Mouse (Mus musculus): ENCODE measurements around the gene Dnajc8. TPM values are rescaled to one million over a fixed set of nuclear protein-coding genes. Genes with fewer than 3 reads are reported as not detected.
"Not testable (repeated sequence)": the region's sequence is repeated elsewhere in the genome, so short reads cannot be mapped to it uniquely, and the experiment has no call there.

Dnajc8 gene
- polyA plus RNA-seq, 1 experiment from 2014 or later = 158 TPM

DNA sequence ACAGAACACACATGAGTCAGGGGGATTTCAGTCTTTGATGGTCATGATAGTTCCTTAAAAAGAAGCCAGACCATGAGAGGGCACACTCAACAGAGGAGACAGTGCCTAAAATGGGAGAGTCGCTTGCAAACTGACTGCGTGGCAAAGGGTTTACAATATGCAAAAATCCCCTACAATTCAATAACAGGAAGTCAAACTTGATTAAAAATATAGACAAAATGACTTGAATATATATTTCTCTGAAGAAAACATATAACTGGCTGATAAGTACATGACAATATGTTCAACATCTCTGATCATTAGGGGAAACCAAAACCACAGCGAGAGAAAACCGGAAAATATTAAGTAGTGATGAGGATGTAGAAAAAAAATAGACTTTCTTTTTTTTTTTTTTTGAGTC, 50.9 kb downstream of the Dnajc8 start:
- Histone ChIP-seq H3K27ac (replicated peaks) (no peak overlapping the region), H3K9me3 (no peaks in the 10 kb centered on the region; the same call in 1 of the 2 replicates), H3K27me3 (no peaks in the 10 kb centered on the region), H3K4me3 (no peak overlapping the region), H3K36me3 (no peaks in the 10 kb centered on the region), H3K9ac (no peak overlapping the region), H3K4me1 (replicated peaks) (no peaks in the 10 kb centered on the region), H3K4me2 (no peak overlapping the region)
- 95% methylated on average over 4 of the region's 4 CpGs for WGBS
- no peak for ATAC-seq (ENCODE audit: low read depth)

DNA sequence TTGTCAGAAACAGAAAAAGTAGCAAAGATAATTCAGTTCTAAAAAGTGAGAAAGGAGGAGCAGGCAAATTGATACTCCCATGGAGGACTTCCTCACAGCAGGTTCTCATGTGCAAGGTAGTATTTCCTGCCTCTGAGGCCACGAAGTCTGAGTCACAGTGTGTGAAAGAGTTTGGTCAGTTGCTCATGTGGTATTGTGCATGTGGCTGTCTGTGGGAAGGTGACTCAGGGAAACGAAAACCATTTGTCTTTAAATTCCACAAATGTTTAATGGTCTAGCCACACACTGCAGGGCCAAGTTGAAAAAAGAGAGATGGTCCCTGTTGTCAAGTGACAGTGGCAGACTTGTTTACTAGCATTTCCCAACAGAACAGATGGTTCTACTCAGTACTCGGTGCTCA, 53.2 kb downstream of the Dnajc8 start:
- Histone ChIP-seq H3K27me3 (no peaks in the 10 kb centered on the region), H3K4me2 (no peak overlapping the region), H3K9me3 (no peaks in the 10 kb centered on the region; the same call in 1 of the 2 replicates), H3K4me3 (no peak overlapping the region), H3K9ac (no peak overlapping the region), H3K36me3 (no peaks in the 10 kb centered on the region), H3K4me1 (replicated peaks) (no peaks in the 10 kb centered on the region), H3K27ac (replicated peaks) (no peak overlapping the region)
- WGBS = 79% methylated on average over 3 of the region's 3 CpGs
- ATAC-seq (ENCODE audit: low read depth) = no peak

DNA sequence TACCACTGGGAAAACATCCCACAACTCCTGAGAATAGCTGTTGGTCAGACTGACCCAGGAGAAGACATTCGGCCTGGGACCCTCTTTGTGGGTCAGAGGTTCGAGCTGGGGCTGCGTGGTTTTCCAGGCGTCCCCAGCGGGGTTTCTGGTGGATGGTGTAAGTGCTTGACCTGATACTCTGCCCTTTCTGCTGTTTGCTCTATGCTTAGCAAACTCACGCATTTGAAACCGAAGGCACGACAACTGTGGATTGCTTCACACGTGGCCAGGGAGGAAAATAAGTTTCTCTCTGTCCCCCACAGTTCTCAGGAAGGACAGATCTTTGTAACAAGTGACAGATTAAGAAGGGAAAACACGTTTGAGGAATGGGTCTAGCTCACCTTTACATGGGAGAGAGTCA, 55.3 kb downstream of the Dnajc8 start:
- Histone ChIP-seq H3K4me2 (no peak overlapping the region), H3K36me3 (no peaks in the 10 kb centered on the region), H3K9me3 (no peaks in the 10 kb centered on the region; the same call in 1 of the 2 replicates), H3K4me3 (no peak overlapping the region), H3K27ac (replicated peaks) (no peak overlapping the region), H3K9ac (no peak overlapping the region), H3K4me1 (replicated peaks) (no peaks in the 10 kb centered on the region), H3K27me3 (no peaks in the 10 kb centered on the region)
- no peak for ATAC-seq (ENCODE audit: low read depth)
- WGBS = 87% methylated on average over 10 of the region's 10 CpGs

DNA sequence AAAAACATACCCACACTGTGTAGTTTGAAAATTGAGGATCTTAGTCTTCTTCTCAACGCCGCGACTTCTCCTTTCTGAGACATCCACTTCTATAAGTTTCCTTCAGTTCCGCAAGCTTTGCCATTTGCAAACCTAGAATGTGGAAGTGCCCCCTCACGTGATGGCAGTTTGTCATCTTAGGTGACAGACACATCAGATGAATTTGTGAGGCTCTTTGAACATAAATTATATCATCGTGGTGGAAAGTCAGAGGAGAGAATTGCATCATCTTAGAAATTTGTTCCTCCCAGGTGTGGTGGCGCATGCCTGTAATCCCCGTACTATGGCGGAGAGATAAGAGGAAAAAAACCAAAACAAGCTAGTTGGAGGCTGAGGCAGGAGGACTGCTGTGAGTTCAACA, 57.6 kb downstream of the Dnajc8 start:
- H3K36me3 ChIP-seq = no peaks in the 10 kb centered on the region
- no peaks in the 10 kb centered on the region; the same call in 1 of the 2 replicates for H3K9me3 ChIP-seq
- 93% methylated on average over 9 of the region's 9 CpGs for WGBS
- no peaks in the 10 kb centered on the region for H3K27me3 ChIP-seq
- H3K4me1 ChIP-seq (replicated peaks) = no peaks in the 10 kb centered on the region
- H3K9ac ChIP-seq = no peak overlapping the region
- H3K4me2 ChIP-seq = no peak overlapping the region
- ATAC-seq (ENCODE audit: low read depth) = no peak
- H3K4me3 ChIP-seq = no peak overlapping the region
- H3K27ac ChIP-seq (replicated peaks) = no peak overlapping the region

DNA sequence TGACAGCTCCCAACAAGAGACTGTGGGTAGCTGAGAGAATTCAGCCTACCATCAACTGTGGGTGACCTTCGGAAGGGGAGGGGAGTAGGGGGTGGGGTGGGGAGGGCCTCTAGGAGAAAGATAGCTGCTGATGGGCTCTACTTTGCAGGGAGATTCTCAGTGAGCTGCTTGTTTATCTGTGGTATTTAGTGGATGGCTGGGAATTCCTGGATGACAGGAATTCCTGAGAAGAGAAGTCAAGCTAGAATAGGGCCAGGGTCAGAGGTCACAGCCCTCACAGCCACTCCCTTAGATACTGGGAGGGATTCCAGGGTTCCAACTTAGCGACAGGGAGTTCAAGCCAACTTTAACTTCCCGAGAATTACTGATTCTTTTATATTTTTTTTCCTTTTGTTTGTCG, 58.8 kb downstream of the Dnajc8 start:
- Histone ChIP-seq H3K4me3 (no peak overlapping the region), H3K9me3 (no peaks in the 10 kb centered on the region), H3K4me2 (no peak overlapping the region), H3K36me3 (no peaks in the 10 kb centered on the region), H3K27me3 (no peaks in the 10 kb centered on the region), H3K9ac (no peak overlapping the region), H3K27ac (replicated peaks) (no peak overlapping the region), H3K4me1 (replicated peaks) (no peaks in the 10 kb centered on the region)
- 45% methylated on average over 4 of the region's 4 CpGs for WGBS
- no peak for ATAC-seq (ENCODE audit: low read depth)

DNA sequence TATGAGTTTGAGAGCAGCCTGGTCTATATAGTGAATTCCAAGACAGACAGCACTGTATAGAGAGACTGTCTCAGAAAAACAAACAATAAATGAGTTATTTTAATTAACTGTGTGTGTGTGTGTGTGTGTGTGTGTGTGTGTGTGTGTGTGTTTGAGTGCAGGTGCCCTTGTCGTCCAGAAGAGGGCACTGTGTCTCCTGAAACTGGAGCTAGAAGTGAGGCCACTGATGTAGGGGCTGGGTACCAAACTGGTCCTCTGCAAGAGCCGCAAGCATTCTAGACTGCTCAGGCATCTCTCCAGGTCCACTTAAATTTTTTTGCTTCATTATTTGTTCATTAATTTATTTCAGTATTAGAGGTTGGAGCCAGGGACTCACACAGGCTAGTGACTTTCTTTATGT, 63.5 kb downstream of the Dnajc8 start:
- no peaks in the 10 kb centered on the region for H3K4me1 ChIP-seq (replicated peaks)
- no peaks in the 10 kb centered on the region for H3K9me3 ChIP-seq
- H3K27me3 ChIP-seq = no peaks in the 10 kb centered on the region
- no peak overlapping the region for H3K9ac ChIP-seq
- no peak overlapping the region for H3K4me2 ChIP-seq
- 86% methylated on average over 2 of the region's 2 CpGs for WGBS
- ATAC-seq (ENCODE audit: low read depth) = no peak
- H3K36me3 ChIP-seq = no peaks in the 10 kb centered on the region
- H3K27ac ChIP-seq (replicated peaks) = no peak overlapping the region
- no peak overlapping the region for H3K4me3 ChIP-seq

DNA sequence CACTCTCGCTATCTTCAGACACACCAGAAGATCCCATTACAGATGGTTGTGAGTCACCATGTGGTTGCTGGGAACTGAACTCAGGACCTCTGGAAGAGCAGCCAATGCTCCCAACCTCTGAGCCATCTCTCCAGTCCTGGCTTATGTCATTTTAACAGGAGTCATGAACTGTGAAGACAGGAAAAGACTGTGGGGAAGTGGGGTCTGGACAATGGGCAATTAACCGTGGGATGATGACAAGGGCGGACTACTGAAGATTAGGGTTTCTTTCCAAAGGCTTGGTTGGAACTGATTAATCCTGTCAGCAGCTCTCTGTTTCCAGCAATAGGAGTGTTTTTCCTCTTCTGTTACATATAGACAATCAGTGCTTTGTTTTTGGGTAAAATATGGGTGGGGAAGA, 64.4 kb downstream of the Dnajc8 start:
- no peaks in the 10 kb centered on the region for H3K9me3 ChIP-seq
- H3K9ac ChIP-seq = no peak overlapping the region
- no peaks in the 10 kb centered on the region for H3K4me1 ChIP-seq (replicated peaks)
- H3K36me3 ChIP-seq = no peaks in the 10 kb centered on the region
- no peaks in the 10 kb centered on the region for H3K27me3 ChIP-seq
- no peak overlapping the region for H3K4me3 ChIP-seq
- no peak overlapping the region for H3K4me2 ChIP-seq
- no peak overlapping the region for H3K27ac ChIP-seq (replicated peaks)
- ATAC-seq (ENCODE audit: low read depth) = no peak
- 88% methylated on average over 3 of the region's 3 CpGs for WGBS

DNA sequence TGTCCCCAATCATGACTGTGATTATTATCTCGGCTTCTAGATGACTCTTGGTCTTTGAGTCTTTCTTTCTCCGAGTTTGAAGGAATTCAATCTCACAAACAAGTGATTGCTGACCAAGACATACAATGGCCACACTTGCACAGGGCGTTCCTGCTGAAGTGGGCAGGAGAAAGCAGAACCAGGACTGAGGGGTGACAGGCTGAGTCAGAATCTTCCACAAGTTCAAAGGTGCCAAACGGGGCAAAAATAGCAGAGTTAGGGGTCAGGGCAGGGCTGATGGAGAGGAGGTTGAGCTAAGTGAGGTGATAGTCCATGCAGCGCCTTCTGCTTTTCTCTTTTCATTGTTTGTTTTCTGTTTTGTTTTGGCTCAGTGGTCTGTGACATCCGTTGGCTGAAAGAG, 65.1 kb downstream of the Dnajc8 start:
- ATAC-seq (ENCODE audit: low read depth) = no peak
- Histone ChIP-seq H3K27ac (replicated peaks) (no peak overlapping the region), H3K4me2 (no peak overlapping the region), H3K4me3 (no peak overlapping the region), H3K9ac (no peak overlapping the region), H3K9me3 (no peaks in the 10 kb centered on the region), H3K36me3 (no peaks in the 10 kb centered on the region), H3K4me1 (replicated peaks) (no peaks in the 10 kb centered on the region), H3K27me3 (no peaks in the 10 kb centered on the region)
- 88% methylated on average over 6 of the region's 6 CpGs for WGBS

DNA sequence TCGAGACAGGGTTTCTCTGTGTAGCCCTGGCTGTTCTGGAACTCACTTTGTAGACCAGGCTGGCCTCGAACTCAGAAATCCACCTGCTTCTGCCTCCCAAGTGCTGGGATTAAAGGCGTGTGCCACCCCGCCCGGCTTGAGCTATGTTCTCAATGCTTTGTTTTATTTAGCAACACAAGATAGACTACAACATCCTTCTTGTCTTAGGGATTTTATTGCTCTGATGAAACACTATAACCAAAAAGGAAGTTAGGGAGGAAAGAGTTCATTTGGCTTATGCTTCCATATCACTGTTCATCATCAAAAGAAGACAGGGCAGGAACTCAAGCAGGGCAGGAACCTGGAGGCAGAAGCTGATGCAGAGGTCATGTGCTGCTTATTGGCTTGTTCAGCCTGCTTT, 65.9 kb downstream of the Dnajc8 start:
- not testable (repeated sequence) for H3K4me3 ChIP-seq; H3K27me3 ChIP-seq; H3K36me3 ChIP-seq; H3K4me1 ChIP-seq (replicated peaks); ATAC-seq (ENCODE audit: low read depth); H3K9ac ChIP-seq; H3K9me3 ChIP-seq; H3K27ac ChIP-seq (replicated peaks); H3K4me2 ChIP-seq
- WGBS = 85% methylated on average over 5 of the region's 5 CpGs

Other genes with a start within 250 kb of the Dnajc8 start
- gene Rab42, start 232.2 kb upstream of the Dnajc8 start, polyA plus RNA-seq (2015; fragmentation: Nextera tagmentation; extraction: Ambion mirVana) = 1.1 and 1.7 TPM in 2 replicates
- 77.5 and 81.3 TPM in 2 replicates for gene Trnau1ap, start 206.0 kb upstream of the Dnajc8 start, polyA plus RNA-seq (2015; fragmentation: Nextera tagmentation; extraction: Ambion mirVana)
- gene Rcc1, start 181.9 kb upstream of the Dnajc8 start, polyA plus RNA-seq (2015; fragmentation: Nextera tagmentation; extraction: Ambion mirVana) = 35.6 and 36.1 TPM in 2 replicates
- gene Phactr4, start 113.1 kb upstream of the Dnajc8 start, polyA plus RNA-seq (2015; fragmentation: Nextera tagmentation; extraction: Ambion mirVana) = 9.6 and 13.7 TPM in 2 replicates
- gene Med18, start 71.6 kb upstream of the Dnajc8 start, polyA plus RNA-seq (2015; fragmentation: Nextera tagmentation; extraction: Ambion mirVana) = 15.1 and 16.1 TPM in 2 replicates
- gene Sesn2, start 25.0 kb upstream of the Dnajc8 start, polyA plus RNA-seq (2015; fragmentation: Nextera tagmentation; extraction: Ambion mirVana) = 6.8 and 8.5 TPM in 2 replicates
- gene Atpif1, start 1.9 kb upstream of the Dnajc8 start, polyA plus RNA-seq (2015; fragmentation: Nextera tagmentation; extraction: Ambion mirVana) = 1,393 and 1,600 TPM in 2 replicates
- gene Ptafr, start 28.5 kb downstream of the Dnajc8 start, polyA plus RNA-seq (2015; fragmentation: Nextera tagmentation; extraction: Ambion mirVana) = 0.80 TPM in 2 replicates
- 14.3 and 21.7 TPM in 2 replicates for gene Eya3, start 103.4 kb downstream of the Dnajc8 start, polyA plus RNA-seq (2015; fragmentation: Nextera tagmentation; extraction: Ambion mirVana)
- gene Xkr8, start 197.0 kb downstream of the Dnajc8 start, polyA plus RNA-seq (2015; fragmentation: Nextera tagmentation; extraction: Ambion mirVana) = 3.6 and 5.6 TPM in 2 replicates
- gene Smpdl3b, start 221.7 kb downstream of the Dnajc8 start, polyA plus RNA-seq (2015; fragmentation: Nextera tagmentation; extraction: Ambion mirVana) = 0.53 and 0.58 TPM in 2 replicates
- gene Rpa2, start 232.8 kb downstream of the Dnajc8 start, polyA plus RNA-seq (2015; fragmentation: Nextera tagmentation; extraction: Ambion mirVana) = 35.4 and 45.3 TPM in 2 replicates